Mouse (Mus musculus) yolk sac, embryonic 10.5 days (tissue): Measurements from ENCODE around the gene Wrap73.

Source experiments
- DNase-seq: peaks from one replicate; pipeline ENCODE4 v3.0.0-alpha.2; 2017; ENCODE audit warnings: low spot score

Gene Wrap73

GRCm38 (mm10) chr4:154140213-154141008 is 1.8 kb upstream of the Wrap73 start:
- no peak for DNase-seq

DNA sequence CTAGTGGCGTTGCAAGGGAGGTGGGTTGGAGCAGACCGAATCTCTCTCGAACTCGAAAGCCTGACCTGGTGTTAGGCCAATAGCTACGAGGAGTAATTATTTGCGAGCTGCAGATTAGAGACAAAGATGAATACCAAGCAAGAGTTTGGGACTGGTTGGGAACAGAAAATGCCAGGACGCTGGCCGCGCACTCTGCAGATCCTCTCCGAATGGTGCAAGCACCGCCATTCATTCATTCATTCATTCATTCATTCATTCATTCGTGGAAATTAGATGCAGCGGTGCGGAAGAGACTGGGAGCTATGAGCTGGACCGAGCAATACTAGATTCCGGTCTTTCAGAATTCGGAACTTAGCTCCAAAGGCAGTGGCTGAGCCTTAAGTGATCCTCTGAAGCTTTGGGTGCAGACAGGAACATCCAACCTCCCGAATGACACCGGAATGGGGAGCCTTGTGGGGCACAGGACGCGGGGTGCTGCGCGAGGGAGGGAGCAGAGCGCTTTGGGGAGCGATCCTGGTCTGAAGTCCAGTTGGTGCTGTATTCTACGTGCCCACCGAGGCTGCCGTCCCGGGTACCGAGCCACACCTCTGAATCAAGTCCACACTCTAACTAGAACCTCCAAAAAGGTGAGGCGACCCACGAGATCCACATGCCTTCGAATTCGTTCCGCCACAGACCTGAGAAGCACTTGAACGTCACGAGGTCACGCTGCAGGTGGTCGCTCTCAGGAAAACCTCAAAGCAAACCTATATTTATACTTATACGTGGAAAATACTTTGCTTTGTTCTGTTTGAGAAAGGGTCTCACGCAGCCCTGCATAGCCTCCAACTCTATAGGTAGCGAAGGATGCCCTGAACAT is 934 bp upstream of the Wrap73 start:
- no peak for DNase-seq

DNA sequence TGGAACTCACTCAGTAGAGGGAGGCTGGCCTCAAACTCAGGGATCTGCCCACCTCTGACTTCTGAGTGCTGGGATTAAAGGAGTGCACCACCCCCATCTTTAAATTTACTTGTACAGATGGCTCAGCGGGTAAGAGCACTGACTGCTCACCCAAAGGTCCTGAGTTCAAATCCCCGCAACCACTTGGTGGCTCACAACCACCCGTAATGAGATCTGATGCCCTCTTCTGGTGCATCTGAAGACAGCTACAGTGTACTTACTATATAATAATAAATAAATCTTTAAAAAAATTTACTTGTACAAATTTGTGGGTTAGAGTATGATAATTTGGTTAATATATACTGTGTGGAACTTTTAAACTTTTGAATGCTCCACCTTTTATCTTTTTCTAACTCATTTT is 2.5 kb downstream of the Wrap73 start:
- no peak for DNase-seq

GRCm38 (mm10) chr4:154146342-154146741 is 4.2 kb downstream of the Wrap73 start:
- no peak for DNase-seq

GRCm38 (mm10) chr4:154154104-154154503 is 11.9 kb downstream of the Wrap73 start:
- no peak for DNase-seq

GRCm38 (mm10) chr4:154156050-154156449 is 13.9 kb downstream of the Wrap73 start:
- no peak for DNase-seq

DNA sequence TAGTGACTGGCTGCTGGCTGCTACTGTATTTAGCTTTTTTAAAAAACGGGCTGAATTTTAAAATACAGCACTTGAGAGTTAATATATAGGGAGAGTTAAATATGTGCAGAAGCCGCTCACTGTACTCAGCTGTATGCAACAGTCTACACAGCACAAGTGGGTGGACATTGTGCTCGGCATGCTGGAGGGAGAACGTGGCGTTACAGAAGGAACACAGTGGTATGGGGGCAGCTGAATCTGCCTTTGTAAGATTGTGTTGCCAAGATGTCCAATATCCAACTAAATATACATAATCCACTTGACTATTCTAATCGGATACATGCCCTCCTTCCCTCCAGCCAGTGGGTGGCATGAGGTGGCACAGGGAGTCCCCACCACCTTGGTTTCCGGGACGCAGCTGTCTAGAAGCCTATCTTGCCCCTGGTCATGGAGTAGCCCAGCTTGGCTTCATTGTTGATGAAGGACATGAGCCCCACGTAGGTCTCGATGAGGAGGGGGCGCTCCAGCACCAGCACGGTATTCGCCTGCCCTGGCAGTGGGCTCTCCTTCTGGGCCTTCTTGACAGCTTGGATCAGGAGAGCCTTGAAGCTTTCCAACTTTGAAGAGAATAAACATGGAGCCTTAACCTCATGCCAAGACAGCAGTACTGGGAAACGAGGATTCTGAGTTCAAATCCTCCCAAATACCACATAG is 15.9 kb downstream of the Wrap73 start:
- DNase-seq, result no peak

DNA sequence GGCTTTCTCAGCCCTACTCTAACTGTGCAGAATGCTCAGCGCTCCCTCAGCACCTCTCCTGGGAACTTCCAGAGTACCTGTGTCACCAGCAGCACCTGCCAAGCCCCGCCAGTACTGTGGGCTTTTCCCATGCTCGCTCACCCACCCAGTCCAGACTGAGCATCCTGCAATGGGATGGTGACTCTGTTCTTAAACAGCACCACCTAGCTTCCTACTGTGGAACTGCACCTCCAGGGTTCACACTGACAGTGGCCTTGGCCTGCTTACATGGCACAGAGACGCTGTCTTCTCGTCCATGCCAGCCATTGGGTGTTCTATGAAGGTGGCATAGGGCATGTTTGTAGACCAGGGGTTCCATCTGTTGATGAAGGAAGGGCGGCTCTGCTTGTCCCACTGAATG is 16.8 kb downstream of the Wrap73 start:
- DNase-seq, result peak; percentile 67

- peak; percentile 49 for DNase-seq
These were observed 17.9 kb downstream of the Wrap73 start for GRCm38 (mm10) chr4:154159961-154160537.

- DNase-seq, result peak; percentile 95
These were observed 18.6 kb downstream of the Wrap73 start, which contains the start of gene Tprgl for GRCm38 (mm10) chr4:154160538-154161390. TSS of gene Tprgl (minus strand) at chr4:154160666.

DNA sequence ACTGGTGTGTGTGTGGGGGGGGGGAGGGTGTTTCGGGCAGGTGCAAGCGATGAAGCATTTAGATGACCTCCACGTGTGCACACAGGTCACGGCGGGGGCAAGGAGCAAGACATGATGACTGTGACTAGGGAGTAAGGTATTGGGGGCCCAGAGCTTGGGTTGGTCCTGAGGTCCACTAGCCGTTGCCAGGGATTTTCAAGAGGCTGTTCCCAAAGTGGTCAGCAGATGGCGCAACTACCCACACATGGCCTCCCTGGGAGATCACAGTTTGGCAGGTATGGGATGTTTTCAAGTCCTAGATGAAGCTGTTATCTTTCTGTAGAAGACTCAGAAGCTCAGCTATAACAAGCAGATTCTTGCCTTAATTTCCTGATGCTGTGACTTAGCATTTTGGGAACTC is 21.1 kb downstream of the Wrap73 start:
- peak; percentile 41 for DNase-seq

DNA sequence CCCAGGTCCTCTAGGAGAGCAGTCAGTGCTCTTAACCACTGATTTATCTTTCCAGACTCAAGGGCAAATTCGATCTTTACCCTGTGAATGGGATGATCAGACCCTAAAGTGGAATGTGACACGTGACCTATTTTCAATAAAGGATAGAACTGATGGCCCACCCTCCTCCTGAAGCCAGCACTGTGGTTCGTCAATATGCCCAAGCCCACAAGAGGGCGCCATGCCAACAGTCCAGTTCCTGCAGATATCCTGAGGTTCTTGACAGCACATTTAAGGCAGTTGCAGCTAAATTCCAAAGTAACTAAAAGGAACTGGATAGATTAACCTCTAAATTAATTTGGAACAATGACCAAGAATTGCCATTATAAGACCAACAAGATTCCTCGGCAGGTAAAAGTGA is 24.9 kb downstream of the Wrap73 start:
- DNase-seq, result no peak

DNA sequence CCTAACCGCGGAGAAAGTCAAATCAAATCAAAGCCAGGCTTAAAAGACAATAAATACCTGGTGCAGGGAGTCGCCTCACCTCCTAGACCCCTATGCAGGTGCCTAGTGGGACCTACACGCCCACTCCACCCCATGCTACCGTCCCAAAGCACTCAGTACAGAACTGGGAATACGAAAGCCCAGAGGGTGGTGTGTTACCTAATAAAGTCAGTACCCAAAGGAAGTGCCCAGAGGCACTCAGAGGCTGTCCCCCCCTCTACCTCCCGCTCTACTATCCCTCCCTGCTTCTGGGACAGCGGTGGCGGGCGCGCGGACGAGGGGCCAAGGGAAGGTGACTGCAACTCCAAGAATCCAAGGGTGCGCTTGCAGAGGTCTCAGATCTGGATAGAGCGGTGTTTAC is 27.8 kb downstream of the Wrap73 start:
- DNase-seq, result no peak

GRCm38 (mm10) chr4:154170506-154171150 is 28.5 kb downstream of the Wrap73 start, which contains the start of gene Megf6:
TSS of gene Megf6 (plus strand) at chr4:154170730.
- peak; percentile 81 for DNase-seq

DNA sequence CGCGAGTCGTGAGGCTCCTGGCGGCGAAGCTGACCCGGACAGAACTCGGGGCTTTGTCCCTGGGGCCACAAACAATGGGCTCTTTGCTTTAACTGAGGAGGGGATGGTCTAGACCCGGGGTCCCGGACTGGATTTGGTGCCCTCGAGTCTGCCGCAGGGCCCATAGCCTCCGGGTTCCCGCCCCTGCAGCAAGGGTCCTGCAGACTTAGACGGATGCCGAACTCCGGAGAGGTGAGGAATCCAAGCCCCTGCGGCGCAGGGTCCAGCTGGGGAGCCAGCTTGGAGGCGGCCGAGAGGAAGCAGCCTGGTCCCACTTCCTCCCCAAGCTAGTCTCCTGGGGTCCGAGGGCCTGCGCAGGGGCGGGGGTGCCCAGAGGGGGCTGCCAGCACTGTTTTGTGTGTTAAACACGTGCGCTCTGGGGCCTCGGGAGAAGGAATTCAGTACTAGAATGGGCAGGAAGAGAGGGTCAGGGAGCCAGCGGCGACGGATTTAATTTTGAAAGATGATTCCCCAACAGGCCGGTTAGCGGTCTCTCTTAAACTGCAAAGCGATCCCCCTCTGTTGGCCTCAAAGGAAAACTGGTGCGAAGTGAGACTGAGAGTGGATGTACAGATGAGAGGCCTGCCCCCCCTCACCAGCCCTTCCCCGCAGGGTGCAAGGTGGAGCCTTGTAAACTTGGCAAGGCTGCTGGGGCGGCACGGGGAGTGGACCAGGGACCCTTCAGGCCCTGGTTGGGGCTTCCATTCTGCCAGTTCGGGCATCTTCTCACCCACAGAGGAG is 29.2 kb downstream of the Wrap73 start:
- DNase-seq, result no peak

DNA sequence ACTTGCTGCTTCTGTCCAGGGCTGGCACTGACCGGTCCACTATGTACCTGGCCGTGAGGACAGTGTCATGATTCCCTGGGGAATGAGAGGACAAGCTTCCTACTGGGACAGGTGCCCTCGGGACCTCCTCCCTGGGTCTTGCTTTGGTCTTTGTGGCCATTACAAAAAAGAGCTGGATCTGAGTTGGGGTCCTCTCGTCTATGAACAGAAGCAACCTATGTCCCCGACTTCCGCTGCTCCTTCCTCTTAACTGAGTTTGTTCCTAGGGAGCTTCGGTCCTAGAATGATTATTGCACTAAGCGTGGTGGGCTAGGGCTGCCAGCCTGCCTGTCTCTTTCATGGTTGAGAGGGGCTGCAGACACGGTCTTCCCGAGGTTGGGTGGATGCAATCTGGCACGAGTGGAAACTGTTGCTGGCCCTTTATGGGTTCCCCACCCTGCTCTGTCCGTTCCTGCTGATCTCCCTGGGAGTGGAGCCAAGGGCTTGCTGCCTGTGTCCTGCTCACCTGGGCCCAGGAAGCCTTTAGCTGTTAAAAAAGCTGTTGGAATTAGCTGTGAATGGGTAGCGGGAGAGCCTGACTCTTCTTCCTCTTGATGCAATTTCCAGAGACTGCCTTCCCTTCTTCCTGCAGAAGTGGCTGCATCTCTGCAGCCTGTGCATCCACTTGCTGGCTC is 29.9 kb downstream of the Wrap73 start:
- no peak for DNase-seq

DNA sequence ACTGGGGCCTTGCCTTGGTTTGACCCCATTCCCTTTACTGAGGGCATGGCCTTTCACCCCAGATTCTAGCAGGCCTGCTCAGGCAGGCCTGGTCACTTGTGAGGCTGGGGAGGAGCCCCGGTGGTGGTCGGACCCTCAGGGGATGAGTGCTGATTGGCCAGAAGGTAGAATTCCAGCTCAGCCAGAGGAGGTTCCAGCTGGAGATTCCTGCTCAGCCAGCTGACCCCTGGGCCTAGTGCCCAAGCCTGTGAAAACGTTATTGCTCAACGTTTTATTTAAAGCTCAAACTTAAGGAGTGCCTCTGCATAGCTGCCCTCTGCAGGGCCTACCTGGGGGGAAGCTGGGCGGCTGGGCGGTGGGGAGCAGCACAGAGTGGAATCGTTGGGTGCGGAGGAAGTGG is 35.1 kb downstream of the Wrap73 start:
- DNase-seq, result peak; percentile 42

DNA sequence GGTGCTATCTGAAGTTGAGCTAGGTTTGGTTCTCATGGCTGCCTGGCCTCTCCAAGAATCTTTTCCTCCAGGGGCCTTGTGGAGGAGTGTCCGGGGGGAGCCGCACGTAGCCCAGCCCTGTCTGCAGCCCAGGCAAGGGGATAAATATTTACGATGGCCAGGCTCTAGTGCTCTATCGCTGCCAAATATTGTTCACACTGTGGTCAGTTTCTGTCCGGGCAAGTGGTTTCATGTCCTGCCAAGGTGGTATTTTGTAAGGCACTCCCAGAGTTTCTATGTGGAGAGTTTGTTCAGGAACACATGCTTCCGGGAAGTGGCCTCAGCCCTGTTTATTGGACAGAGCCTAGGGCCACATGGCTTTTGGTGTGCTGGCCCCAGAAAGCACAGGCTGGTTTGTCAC is 38.8 kb downstream of the Wrap73 start:
- no peak for DNase-seq

DNA sequence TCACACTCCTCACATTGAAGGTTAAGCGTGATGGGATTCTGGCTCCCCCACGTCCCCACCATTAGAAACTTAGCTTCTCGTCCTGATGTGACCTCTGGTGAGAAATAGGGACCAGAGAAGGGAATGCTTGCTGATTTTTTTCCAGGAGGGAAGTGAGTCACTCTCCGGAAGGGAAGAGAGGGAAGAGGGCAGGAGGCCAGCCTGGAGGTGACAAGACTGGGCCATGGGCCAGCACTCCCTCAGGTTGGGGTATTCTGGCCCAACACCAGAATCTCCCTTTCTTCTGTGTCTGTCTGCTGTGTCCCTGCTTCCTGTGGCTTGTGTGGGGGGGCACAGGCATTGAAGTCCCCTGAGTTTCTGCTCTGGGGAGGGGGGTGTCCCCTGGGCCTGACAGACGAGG is 41.4 kb downstream of the Wrap73 start:
- DNase-seq, result no peak
